Mouse (Mus musculus) ES-Bruce4 (cell line): ENCODE measurements around the gene Park7.

Source experiments
- CTCF ChIP-seq: IDR thresholded peaks from one replicate; pipeline ENCODE4 v1.8.1; 2011; ENCODE audit warnings: low read depth, low read length
- EP300 ChIP-seq: IDR thresholded peaks from 2 replicates; pipeline ENCODE4 v1.6.1; 2011; ENCODE audit warnings: low read depth, low read length; ENCODE audit not compliant: insufficient read depth
- POLR2A ChIP-seq: IDR thresholded peaks from one replicate; pipeline ENCODE4 v1.8.1; 2011; ENCODE audit warnings: low read length; ENCODE audit not compliant: insufficient read depth

DNA sequence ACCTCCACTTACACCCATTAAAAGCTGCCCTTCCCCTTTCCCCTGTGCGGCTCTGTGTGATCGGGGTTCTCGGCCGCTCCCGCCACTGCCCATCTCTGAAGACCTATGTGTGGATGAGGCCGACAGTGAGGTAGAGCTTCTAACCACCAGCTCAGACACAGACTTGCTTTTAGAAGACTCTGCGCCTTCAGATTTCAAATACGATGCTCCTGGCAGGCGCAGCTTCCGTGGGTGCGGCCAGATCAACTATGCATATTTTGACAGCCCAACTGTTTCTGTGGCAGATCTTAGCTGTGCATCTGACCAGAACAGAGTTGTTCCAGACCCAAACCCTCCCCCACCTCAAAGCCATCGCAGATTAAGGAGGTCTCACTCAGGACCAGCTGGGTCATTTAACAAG lies 47.7 kb downstream of the Park7 start:
- no peak for TF ChIP-seq EP300
- no peak for TF ChIP-seq CTCF
- no peak for TF ChIP-seq POLR2A
